Mouse (Mus musculus): ENCODE data around the gene Dnajc17.

GRCm38 (mm10) chr2:119154683-119155082, 53.9 kb downstream of the Dnajc17 start:
- TF ChIP-seq CTCF (IDR thresholded peaks at IDR 0.05) (no peak), EP300 (IDR thresholded peaks at IDR 0.05) (no peak)

Data from lung, postnatal 0 days (tissue).